Mouse (Mus musculus): Measurements from ENCODE around the gene Anapc1.

- TF ChIP-seq GATA1 (IDR thresholded peaks at IDR 0.05; ENCODE audit: borderline replicate concordance, low read length) = no peak
- no peak for TF ChIP-seq FLI1 (IDR thresholded peaks at IDR 0.05; ENCODE audit: low read length)
Measured at GRCm38 (mm10) chr2:128686921-128687557, at the start of gene Anapc1.
